Mouse (Mus musculus): ENCODE measurements around the gene Ptprk. TPM values are rescaled to one million over a fixed set of nuclear protein-coding genes. Genes with fewer than 3 reads are reported as not detected.

Gene Ptprk
- total RNA-seq, 2 experiments from 2014 or later = 205 to 271 TPM

- DNase-seq = no peak
- intact Hi-C loops (cut with DNase I) = no loop called here
These were observed 542.6 kb downstream of the Ptprk start for GRCm38 (mm10) chr10:28617203-28617602.

- DNase-seq = no peak
- intact Hi-C loops (cut with DNase I) = no loop called here
These were observed 543.4 kb downstream of the Ptprk start for GRCm38 (mm10) chr10:28618002-28618401.

- intact Hi-C loops (cut with DNase I) = no loop called here
- DNase-seq = peak; percentile 11
These were observed 544.8 kb downstream of the Ptprk start for GRCm38 (mm10) chr10:28619415-28619814.

- intact Hi-C loops (cut with DNase I) = no loop called here
- no peak for DNase-seq
These were observed 561.5 kb downstream of the Ptprk start for GRCm38 (mm10) chr10:28636096-28636495.

GRCm38 (mm10) chr10:28641887-28642286 is 567.3 kb downstream of the Ptprk start:
- intact Hi-C loops (cut with DNase I) = no loop called here
- no peak for DNase-seq

Small RNA genes lying within 50 kb of the gene (microRNA-seq; reads per million reads assigned to microRNA genes)
- not detected for gene Gm22370

Measured in left cerebral cortex, postnatal 4 days (tissue).